Mouse (Mus musculus): ENCODE results near the gene Naif1. TPM values are rescaled to one million over a fixed set of nuclear protein-coding genes. Genes with fewer than 3 reads are reported as not detected.
"Not testable (repeated sequence)": the region's sequence is repeated elsewhere in the genome, so short reads cannot be mapped to it uniquely, and the experiment has no call there.

The Naif1 gene
- polyA plus RNA-seq, 1 experiment: 3.2 TPM

GRCm38 (mm10) chr2:32484933-32485332, 34.7 kb downstream of the Naif1 start:
- Histone ChIP-seq H3K27me3 (ENCODE audit: control insufficient read depth, insufficient read depth, insufficient read length) (no peaks in the 10 kb centered on the region), H3K79me3 (ENCODE audit: low read depth) (no peaks in the 10 kb centered on the region), H3K4me3 (ENCODE audit: insufficient read depth, poor library complexity, severe bottlenecking) (no peak overlapping the region), H3ac (ENCODE audit: control insufficient read depth, insufficient read length, low read depth) (no peak overlapping the region), H3K79me2 (ENCODE audit: control insufficient read depth, insufficient read depth) (no peaks in the 10 kb centered on the region), H3K36me3 (ENCODE audit: control insufficient read depth, insufficient read depth) (no peaks in the 10 kb centered on the region)
- no peak for TF ChIP-seq MYOD1 (IDR thresholded peaks at IDR 0.05; ENCODE audit: control insufficient read depth, insufficient read length, low read depth)
- no peak for TF ChIP-seq CEBPB (IDR thresholded peaks at IDR 0.05; ENCODE audit: low read depth)
- no peak for TF ChIP-seq MYOG (IDR thresholded peaks at IDR 0.05; ENCODE audit: control insufficient read depth, extremely low read depth, insufficient read length)
- no peak for TF ChIP-seq FOSL1 (IDR thresholded peaks at IDR 0.05; ENCODE audit: insufficient read depth, low read length, poor library complexity, severe bottlenecking)
- no peak for TF ChIP-seq USF1 (IDR thresholded peaks at IDR 0.05; ENCODE audit: low read depth)
- TF ChIP-seq MAX (IDR thresholded peaks at IDR 0.05): no peak
- TF ChIP-seq CTCF (IDR thresholded peaks at IDR 0.05; ENCODE audit: control insufficient read depth, insufficient read depth, insufficient read length): no peak

GRCm38 (mm10) chr2:32485751-32486150, 35.5 kb downstream of the Naif1 start:
- H3K79me2 ChIP-seq (ENCODE audit: control insufficient read depth, insufficient read depth): no peaks in the 10 kb centered on the region
- no peak for TF ChIP-seq CTCF (IDR thresholded peaks at IDR 0.05; ENCODE audit: control insufficient read depth, insufficient read depth, insufficient read length)
- TF ChIP-seq MYOG (IDR thresholded peaks at IDR 0.05; ENCODE audit: control insufficient read depth, extremely low read depth, insufficient read length): no peak
- no peak for TF ChIP-seq FOSL1 (IDR thresholded peaks at IDR 0.05; ENCODE audit: insufficient read depth, low read length, poor library complexity, severe bottlenecking)
- no peak for TF ChIP-seq USF1 (IDR thresholded peaks at IDR 0.05; ENCODE audit: low read depth)
- no peak for TF ChIP-seq MAX (IDR thresholded peaks at IDR 0.05)
- no peak for TF ChIP-seq CEBPB (IDR thresholded peaks at IDR 0.05; ENCODE audit: low read depth)
- no peak for TF ChIP-seq MYOD1 (IDR thresholded peaks at IDR 0.05; ENCODE audit: control insufficient read depth, insufficient read length, low read depth)
- H3ac ChIP-seq (ENCODE audit: control insufficient read depth, insufficient read length, low read depth): no peak overlapping the region

DNA sequence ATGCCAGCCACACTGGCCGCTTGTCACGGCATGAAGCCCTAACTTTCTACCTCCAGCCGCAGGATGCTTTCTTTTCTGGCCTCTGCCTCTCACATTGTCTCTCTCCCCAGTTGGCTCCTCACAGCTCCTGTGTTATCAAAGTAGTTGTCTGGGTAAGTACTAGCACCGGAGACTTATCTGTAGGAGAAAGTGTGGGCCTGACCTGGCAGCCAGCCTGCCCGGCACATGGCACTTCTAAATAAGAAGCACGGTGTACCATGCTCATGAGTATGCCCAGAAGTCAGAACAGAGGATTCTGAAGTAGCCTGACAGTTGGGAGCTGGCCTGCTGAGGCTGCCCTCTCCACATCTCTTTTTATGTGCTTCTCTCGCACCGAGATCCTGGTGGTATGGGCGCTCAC, 35.9 kb downstream of the Naif1 start:
- Histone ChIP-seq H3K79me2 (ENCODE audit: control insufficient read depth, insufficient read depth) (no peaks in the 10 kb centered on the region), H3K36me3 (ENCODE audit: control insufficient read depth, insufficient read depth) (no peaks in the 10 kb centered on the region), H3K27me3 (ENCODE audit: control insufficient read depth, insufficient read depth, insufficient read length) (no peaks in the 10 kb centered on the region), H3ac (ENCODE audit: control insufficient read depth, insufficient read length, low read depth) (no peak overlapping the region), H3K4me3 (ENCODE audit: insufficient read depth, poor library complexity, severe bottlenecking) (no peak overlapping the region), H3K79me3 (ENCODE audit: low read depth) (no peaks in the 10 kb centered on the region)
- no peak for TF ChIP-seq MYOD1 (IDR thresholded peaks at IDR 0.05; ENCODE audit: control insufficient read depth, insufficient read length, low read depth)
- no peak for TF ChIP-seq CTCF (IDR thresholded peaks at IDR 0.05; ENCODE audit: control insufficient read depth, insufficient read depth, insufficient read length)
- TF ChIP-seq FOSL1 (IDR thresholded peaks at IDR 0.05; ENCODE audit: insufficient read depth, low read length, poor library complexity, severe bottlenecking): no peak
- no peak for TF ChIP-seq USF1 (IDR thresholded peaks at IDR 0.05; ENCODE audit: low read depth)
- TF ChIP-seq MAX (IDR thresholded peaks at IDR 0.05): no peak
- TF ChIP-seq MYOG (IDR thresholded peaks at IDR 0.05; ENCODE audit: control insufficient read depth, extremely low read depth, insufficient read length): no peak
- TF ChIP-seq CEBPB (IDR thresholded peaks at IDR 0.05; ENCODE audit: low read depth): no peak

More at GRCm38 (mm10) chr2:32485751-32486150, 35.5 kb downstream of the Naif1 start:
- H3K4me3 ChIP-seq (ENCODE audit: insufficient read depth, poor library complexity, severe bottlenecking): no peak overlapping the region
- no peaks in the 10 kb centered on the region for H3K79me3 ChIP-seq (ENCODE audit: low read depth)
- no peaks in the 10 kb centered on the region for H3K27me3 ChIP-seq (ENCODE audit: control insufficient read depth, insufficient read depth, insufficient read length)
- H3K36me3 ChIP-seq (ENCODE audit: control insufficient read depth, insufficient read depth): no peaks in the 10 kb centered on the region

DNA sequence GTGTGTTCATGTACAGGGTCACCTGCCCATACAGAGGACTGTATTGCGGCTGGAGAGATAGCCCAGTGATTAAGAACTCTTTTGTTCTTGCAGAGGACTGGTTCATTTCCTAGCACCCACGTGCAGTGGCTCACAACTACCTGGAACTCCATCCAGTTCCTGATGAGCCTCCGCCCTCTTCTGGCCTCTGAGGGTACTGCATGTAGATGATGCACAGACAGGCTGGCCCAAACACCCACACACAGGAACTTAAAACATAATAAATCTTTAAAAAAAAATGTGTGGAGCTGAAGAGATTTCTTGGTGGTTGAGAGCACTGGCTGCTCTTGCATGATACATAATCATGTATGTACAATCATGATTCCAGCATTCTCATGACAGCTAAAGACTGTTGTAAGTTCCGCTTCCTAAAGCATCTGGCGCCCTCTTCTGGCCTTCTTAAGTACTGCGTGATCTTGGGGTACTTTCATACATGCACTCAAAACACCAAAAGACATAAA, 36.9 kb downstream of the Naif1 start:
- H3ac ChIP-seq (ENCODE audit: control insufficient read depth, insufficient read length, low read depth): no peak overlapping the region
- H3K36me3 ChIP-seq (ENCODE audit: control insufficient read depth, insufficient read depth): no peaks in the 10 kb centered on the region
- no peaks in the 10 kb centered on the region for H3K27me3 ChIP-seq (ENCODE audit: control insufficient read depth, insufficient read depth, insufficient read length)
- H3K79me2 ChIP-seq (ENCODE audit: control insufficient read depth, insufficient read depth): no peaks in the 10 kb centered on the region
- H3K4me3 ChIP-seq (ENCODE audit: insufficient read depth, poor library complexity, severe bottlenecking): no peak overlapping the region
- peak; percentile 32 for TF ChIP-seq USF1 (IDR thresholded peaks at IDR 0.05; ENCODE audit: low read depth)
- peak; percentile 65 for TF ChIP-seq MAX (IDR thresholded peaks at IDR 0.05)
- TF ChIP-seq MYOG (IDR thresholded peaks at IDR 0.05; ENCODE audit: control insufficient read depth, extremely low read depth, insufficient read length): no peak
- no peak for TF ChIP-seq CEBPB (IDR thresholded peaks at IDR 0.05; ENCODE audit: low read depth)
- TF ChIP-seq MYOD1 (IDR thresholded peaks at IDR 0.05; ENCODE audit: control insufficient read depth, insufficient read length, low read depth): no peak
- peak; percentile 65 for TF ChIP-seq CTCF (IDR thresholded peaks at IDR 0.05; ENCODE audit: control insufficient read depth, insufficient read depth, insufficient read length)
- TF ChIP-seq FOSL1 (IDR thresholded peaks at IDR 0.05; ENCODE audit: insufficient read depth, low read length, poor library complexity, severe bottlenecking): no peak
- H3K79me3 ChIP-seq (ENCODE audit: low read depth): no peaks in the 10 kb centered on the region

- no peaks in the 10 kb centered on the region for H3K79me3 ChIP-seq (ENCODE audit: low read depth)
- no peaks in the 10 kb centered on the region for H3K36me3 ChIP-seq (ENCODE audit: control insufficient read depth, insufficient read depth)
- TF ChIP-seq CTCF (IDR thresholded peaks at IDR 0.05; ENCODE audit: control insufficient read depth, insufficient read depth, insufficient read length) (peak; percentile 86), MAX (IDR thresholded peaks at IDR 0.05) (no peak)
- no peaks in the 10 kb centered on the region for H3K27me3 ChIP-seq (ENCODE audit: control insufficient read depth, insufficient read depth, insufficient read length)
- no peak overlapping the region for H3K4me3 ChIP-seq (ENCODE audit: insufficient read depth, poor library complexity, severe bottlenecking)
- H3ac ChIP-seq (ENCODE audit: control insufficient read depth, insufficient read length, low read depth): no peak overlapping the region
- no peaks in the 10 kb centered on the region for H3K79me2 ChIP-seq (ENCODE audit: control insufficient read depth, insufficient read depth)
Measured at GRCm38 (mm10) chr2:32488679-32489078, 38.4 kb downstream of the Naif1 start.

- H3K4me3 ChIP-seq (ENCODE audit: insufficient read depth, poor library complexity, severe bottlenecking); H3ac ChIP-seq (ENCODE audit: control insufficient read depth, insufficient read length, low read depth); H3K79me2 ChIP-seq (ENCODE audit: control insufficient read depth, insufficient read depth); H3K36me3 ChIP-seq (ENCODE audit: control insufficient read depth, insufficient read depth); H3K79me3 ChIP-seq (ENCODE audit: low read depth); H3K27me3 ChIP-seq (ENCODE audit: control insufficient read depth, insufficient read depth, insufficient read length): not testable (repeated sequence)
Measured at GRCm38 (mm10) chr2:32490730-32491129, 40.5 kb downstream of the Naif1 start.
